Mouse (Mus musculus) stomach, postnatal 0 days (tissue): ENCODE data around the gene Aldh1a1.

Experiments used
- CTCF ChIP-seq: IDR thresholded peaks from 2 replicates; pipeline ENCODE4 v1.5.1; 2016; ENCODE audit warnings: antibody characterized with exemption, low read depth, mild to moderate bottlenecking, moderate library complexity
- EP300 ChIP-seq: optimal IDR thresholded peaks from 2 replicates; pipeline ENCODE3; 2016; ENCODE audit warnings: antibody characterized with exemption

- TF ChIP-seq CTCF (no peak), EP300 (peak; percentile 68)
These were observed 157.5 kb downstream of the Aldh1a1 start for GRCm38 (mm10) chr19:20650008-20650407.
